Mouse (Mus musculus): ENCODE measurements at regions not wholly inside any gene's neighbourhood (a gene's known extent, or its start where the extent isn't known, plus 50 kb on each side); places are given as distances from the start of the nearest gene placed in this dataset.

DNA sequence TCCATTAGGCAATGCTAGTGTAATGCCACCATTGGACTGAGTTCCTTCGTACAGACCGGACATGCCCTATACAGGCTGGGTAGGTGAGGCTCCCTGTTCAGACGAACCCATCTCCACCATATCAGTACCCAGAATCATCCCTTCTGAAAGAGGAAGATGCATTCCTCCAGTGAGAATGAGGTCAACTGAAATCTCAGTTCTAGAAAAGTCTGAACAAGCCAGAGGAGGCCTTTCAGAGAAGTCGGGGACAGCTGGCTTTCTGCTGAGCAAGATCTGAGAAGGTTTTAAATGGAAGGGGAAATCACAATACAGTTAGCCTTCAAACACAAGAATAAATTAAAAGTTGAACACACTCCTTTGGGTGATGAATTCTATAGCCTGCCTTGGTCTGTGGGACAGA is 145.5 kb upstream of the Jmjd1c start:
- no peak for TF ChIP-seq FLI1 (IDR thresholded peaks at IDR 0.05; ENCODE audit: low read length)
- no peak for TF ChIP-seq GATA1 (IDR thresholded peaks at IDR 0.05; ENCODE audit: borderline replicate concordance, low read length)
- Histone ChIP-seq H3K4me1 (no peaks in the 10 kb centered on the region), H3K4me3 (replicated peaks) (no peak overlapping the region), H3K27me3 (replicated peaks) (no peaks in the 10 kb centered on the region), H3K36me3 (replicated peaks; ENCODE audit: low read length) (no peaks in the 10 kb centered on the region), H3K9me3 (peaks cover 3% of the 10 kb centered on the region; the same call in 1 of the 2 replicates)

DNA sequence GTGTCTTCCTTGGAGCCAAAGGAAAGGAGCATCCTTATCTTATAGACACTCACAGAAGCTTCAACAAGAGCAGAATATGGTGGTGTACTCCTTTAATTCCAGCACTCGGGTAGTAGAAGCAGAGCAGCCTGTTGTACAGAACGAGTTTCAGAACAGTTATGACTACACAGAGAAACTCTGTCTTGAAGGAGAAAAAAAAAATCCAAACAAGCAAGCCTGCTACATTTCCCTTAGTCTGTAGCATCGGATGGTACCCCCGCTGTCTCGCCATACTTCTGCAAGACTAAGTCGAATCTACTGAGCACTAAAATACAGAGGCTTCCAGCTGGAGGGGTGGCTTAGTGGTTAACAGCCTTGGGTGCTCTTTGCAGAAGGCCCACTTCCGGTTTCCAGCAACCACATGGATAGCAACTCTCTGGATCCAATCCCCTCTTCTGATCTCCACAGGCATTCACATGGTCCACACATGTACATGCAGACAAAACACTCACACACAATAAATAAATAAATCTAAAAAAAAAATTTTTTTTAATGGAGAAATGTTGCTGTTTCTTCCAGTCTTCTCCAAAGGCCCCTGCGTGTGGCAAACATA is 144.6 kb upstream of the Jmjd1c start:
- peaks cover 3% of the 10 kb centered on the region for H3K27me3 ChIP-seq (replicated peaks)
- H3K4me1 ChIP-seq = no peaks in the 10 kb centered on the region
- H3K4me3 ChIP-seq (replicated peaks) = no peak overlapping the region
- no peaks in the 10 kb centered on the region for H3K36me3 ChIP-seq (replicated peaks; ENCODE audit: low read length)
- TF ChIP-seq FLI1 (IDR thresholded peaks at IDR 0.05; ENCODE audit: low read length) (no peak), GATA1 (IDR thresholded peaks at IDR 0.05; ENCODE audit: borderline replicate concordance, low read length) (no peak)
- peaks cover 3% of the 10 kb centered on the region; the same call in 1 of the 2 replicates for H3K9me3 ChIP-seq

DNA sequence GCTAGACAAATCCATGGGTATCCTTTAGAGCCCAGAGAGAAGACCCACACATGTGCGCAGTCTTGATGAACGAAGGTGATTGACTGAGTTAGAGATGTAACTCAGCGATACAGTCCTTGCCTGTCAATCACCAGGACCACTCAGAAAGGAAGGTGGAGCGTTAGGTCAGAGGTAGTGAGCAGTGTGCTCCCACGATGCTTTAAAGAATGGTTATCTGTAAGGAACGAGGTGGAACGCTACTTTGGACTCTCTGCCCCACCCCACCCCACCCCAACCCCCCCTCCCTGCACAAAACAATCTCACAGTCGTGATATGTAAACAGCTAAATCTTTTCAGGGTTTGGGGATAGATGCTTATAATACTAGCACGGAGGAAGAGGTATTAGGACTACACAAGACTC is 144.0 kb upstream of the Jmjd1c start:
- H3K27me3 ChIP-seq (replicated peaks) = peaks cover 3% of the 10 kb centered on the region
- H3K4me3 ChIP-seq (replicated peaks) = no peak overlapping the region
- no peak for TF ChIP-seq FLI1 (IDR thresholded peaks at IDR 0.05; ENCODE audit: low read length)
- no peak for TF ChIP-seq GATA1 (IDR thresholded peaks at IDR 0.05; ENCODE audit: borderline replicate concordance, low read length)
- H3K36me3 ChIP-seq (replicated peaks; ENCODE audit: low read length) = no peaks in the 10 kb centered on the region
- H3K4me1 ChIP-seq = no peaks in the 10 kb centered on the region
- H3K9me3 ChIP-seq = no peaks in the 10 kb centered on the region; the same call in 1 of the 2 replicates

DNA sequence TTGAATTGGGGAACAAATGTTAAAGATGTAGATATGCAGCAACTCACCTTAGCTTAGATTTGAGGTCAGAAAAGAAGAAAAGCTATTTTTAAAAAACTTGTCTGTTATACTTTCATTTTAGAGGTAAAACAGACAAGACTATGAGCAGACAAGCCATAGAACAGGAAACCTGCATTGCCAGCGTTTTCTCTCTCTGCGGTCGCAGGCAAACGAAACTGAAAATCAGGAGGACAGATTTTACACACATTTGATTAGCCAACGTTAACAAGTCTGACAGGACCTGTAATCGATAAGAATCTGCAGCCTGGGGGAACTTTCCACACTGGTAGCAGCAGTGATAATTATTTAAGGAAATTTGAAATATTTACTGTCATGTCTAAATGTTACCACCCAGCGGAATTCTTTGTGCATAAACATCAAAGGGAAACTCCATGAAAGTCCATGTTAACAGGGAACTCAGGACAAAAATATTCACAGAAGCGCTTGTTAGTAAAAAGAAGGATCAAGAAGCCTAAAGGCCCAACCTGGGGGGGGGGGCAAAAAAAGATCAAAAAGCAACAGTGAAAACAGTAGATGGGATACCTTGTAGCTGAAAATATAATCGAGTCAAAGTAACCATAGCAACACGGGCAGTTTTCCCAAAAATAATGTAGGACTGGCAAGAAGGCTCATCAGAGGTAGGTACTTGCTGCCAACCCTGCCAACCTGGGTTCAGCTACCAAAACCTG is 142.5 kb upstream of the Jmjd1c start:
- no peak for TF ChIP-seq FLI1 (IDR thresholded peaks at IDR 0.05; ENCODE audit: low read length)
- TF ChIP-seq GATA1 (IDR thresholded peaks at IDR 0.05; ENCODE audit: borderline replicate concordance, low read length) = no peak
- H3K9me3 ChIP-seq = no peaks in the 10 kb centered on the region; the same call in 1 of the 2 replicates
- no peak overlapping the region for H3K4me3 ChIP-seq (replicated peaks)
- no peaks in the 10 kb centered on the region for H3K36me3 ChIP-seq (replicated peaks; ENCODE audit: low read length)
- peaks cover 3% of the 10 kb centered on the region for H3K27me3 ChIP-seq (replicated peaks)
- no peaks in the 10 kb centered on the region for H3K4me1 ChIP-seq

DNA sequence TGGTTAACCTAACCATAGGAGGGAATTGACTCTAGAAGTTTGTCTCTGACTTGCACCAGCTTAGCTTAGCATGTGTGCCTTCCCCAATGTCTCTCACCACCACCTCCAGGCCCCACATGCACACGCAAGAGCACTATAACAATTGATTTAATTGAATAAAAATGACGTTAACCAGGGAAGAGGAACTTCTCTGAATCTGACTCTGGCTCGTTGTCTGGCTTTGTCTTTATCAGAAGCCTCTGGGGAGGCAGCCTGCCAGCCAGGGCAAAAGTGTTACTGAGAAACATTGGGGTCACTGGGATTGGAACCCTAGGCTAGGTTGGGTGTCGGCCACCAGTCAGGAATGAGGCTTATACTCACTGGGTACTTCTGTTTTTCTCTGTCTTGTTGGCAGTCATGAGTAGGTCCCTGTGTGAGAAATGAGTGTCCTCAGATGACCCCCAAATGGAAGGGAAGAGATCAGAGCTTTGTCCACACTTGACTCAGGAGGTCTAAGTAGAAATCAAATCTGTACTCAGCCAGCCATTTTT is 141.9 kb upstream of the Jmjd1c start:
- no peaks in the 10 kb centered on the region for H3K4me1 ChIP-seq
- peaks cover 3% of the 10 kb centered on the region for H3K27me3 ChIP-seq (replicated peaks)
- H3K36me3 ChIP-seq (replicated peaks; ENCODE audit: low read length) = no peaks in the 10 kb centered on the region
- no peaks in the 10 kb centered on the region; the same call in 1 of the 2 replicates for H3K9me3 ChIP-seq
- no peak overlapping the region for H3K4me3 ChIP-seq (replicated peaks)
- TF ChIP-seq FLI1 (IDR thresholded peaks at IDR 0.05; ENCODE audit: low read length) (no peak), GATA1 (IDR thresholded peaks at IDR 0.05; ENCODE audit: borderline replicate concordance, low read length) (no peak)

DNA sequence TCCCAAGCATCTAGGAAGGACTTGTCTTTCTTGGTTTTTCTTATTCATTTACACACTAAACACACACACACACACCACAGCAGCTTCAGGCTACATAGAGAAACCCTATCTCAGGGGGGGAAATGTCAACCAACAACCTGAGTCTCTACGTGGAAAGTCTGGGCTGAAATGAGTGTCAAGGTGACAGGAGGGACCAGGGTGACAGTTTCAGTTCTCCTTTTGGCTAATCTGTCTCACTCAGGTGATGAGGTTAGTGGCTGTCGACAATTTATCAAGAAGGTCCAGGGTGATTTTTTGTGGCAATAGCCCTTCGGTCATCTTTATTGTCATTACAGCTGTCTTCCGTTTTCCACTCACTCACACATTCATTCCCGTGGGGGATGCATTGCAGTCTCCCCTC is 140.5 kb upstream of the Jmjd1c start:
- Histone ChIP-seq H3K27me3 (replicated peaks) (peaks cover 3% of the 10 kb centered on the region), H3K4me3 (replicated peaks) (no peak overlapping the region), H3K4me1 (no peaks in the 10 kb centered on the region), H3K9me3 (no peaks in the 10 kb centered on the region), H3K36me3 (replicated peaks; ENCODE audit: low read length) (no peaks in the 10 kb centered on the region)
- TF ChIP-seq FLI1 (IDR thresholded peaks at IDR 0.05; ENCODE audit: low read length) (no peak), GATA1 (IDR thresholded peaks at IDR 0.05; ENCODE audit: borderline replicate concordance, low read length) (no peak)

DNA sequence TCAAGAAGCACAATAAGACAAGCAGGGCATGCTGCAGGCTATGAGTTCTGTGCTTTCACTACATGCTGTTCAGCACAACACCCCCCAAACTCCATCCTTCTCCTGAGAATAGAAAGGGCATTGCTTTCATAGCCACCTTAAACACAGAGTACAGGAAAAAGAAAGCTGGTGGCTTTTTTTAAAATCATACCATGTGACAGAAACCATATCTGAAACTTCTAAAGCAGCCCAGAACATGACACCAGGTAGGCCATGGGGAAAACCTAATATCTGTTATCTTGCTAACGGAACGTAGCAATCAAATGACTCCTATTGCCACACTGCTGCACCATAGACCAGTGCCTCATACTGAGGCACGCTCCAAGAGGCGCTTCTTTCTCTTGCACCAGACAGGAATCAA is 139.3 kb upstream of the Jmjd1c start:
- Histone ChIP-seq H3K27me3 (replicated peaks) (peaks cover 3% of the 10 kb centered on the region), H3K36me3 (replicated peaks; ENCODE audit: low read length) (no peaks in the 10 kb centered on the region), H3K9me3 (no peaks in the 10 kb centered on the region), H3K4me3 (replicated peaks) (no peak overlapping the region), H3K4me1 (no peaks in the 10 kb centered on the region)
- TF ChIP-seq GATA1 (IDR thresholded peaks at IDR 0.05; ENCODE audit: borderline replicate concordance, low read length) (no peak), FLI1 (IDR thresholded peaks at IDR 0.05; ENCODE audit: low read length) (no peak)

DNA sequence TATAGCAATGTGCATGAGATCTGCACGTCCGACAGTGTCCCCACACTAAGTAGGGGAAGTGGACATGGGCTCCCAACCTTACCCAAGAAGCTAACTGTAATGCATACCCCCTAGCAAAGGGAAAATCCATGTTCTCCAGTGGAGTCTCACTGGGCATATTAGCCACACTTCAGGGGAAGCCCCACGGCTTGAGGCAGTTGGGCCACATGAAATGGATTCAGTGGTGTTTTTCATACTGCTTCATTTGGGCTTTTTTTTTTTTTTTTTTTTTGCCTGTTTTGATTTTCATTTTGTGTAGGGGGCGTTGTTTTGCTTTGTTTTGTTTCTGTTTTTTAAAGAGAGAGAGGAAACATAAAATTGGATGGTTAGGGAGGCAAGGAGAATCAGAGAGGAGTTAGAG is 138.6 kb upstream of the Jmjd1c start:
- TF ChIP-seq GATA1 (IDR thresholded peaks at IDR 0.05; ENCODE audit: borderline replicate concordance, low read length) (no peak), FLI1 (IDR thresholded peaks at IDR 0.05; ENCODE audit: low read length) (no peak)
- H3K36me3 ChIP-seq (replicated peaks; ENCODE audit: low read length) = no peaks in the 10 kb centered on the region
- no peaks in the 10 kb centered on the region for H3K4me1 ChIP-seq
- no peak overlapping the region for H3K4me3 ChIP-seq (replicated peaks)
- peaks cover 3% of the 10 kb centered on the region for H3K27me3 ChIP-seq (replicated peaks)
- no peaks in the 10 kb centered on the region for H3K9me3 ChIP-seq
